Mouse (Mus musculus): ENCODE measurements at regions not wholly inside any gene's neighbourhood (a gene's known extent, or its start where the extent isn't known, plus 50 kb on each side); places are given as distances from the start of the nearest gene placed in this dataset.
A peak's percentile ranks its signal among the peaks of the same experiment; 100 is the strongest.
"Not testable (repeated sequence)": the region's sequence is repeated elsewhere in the genome, so short reads cannot be mapped to it uniquely, and the experiment has no call there.

DNA sequence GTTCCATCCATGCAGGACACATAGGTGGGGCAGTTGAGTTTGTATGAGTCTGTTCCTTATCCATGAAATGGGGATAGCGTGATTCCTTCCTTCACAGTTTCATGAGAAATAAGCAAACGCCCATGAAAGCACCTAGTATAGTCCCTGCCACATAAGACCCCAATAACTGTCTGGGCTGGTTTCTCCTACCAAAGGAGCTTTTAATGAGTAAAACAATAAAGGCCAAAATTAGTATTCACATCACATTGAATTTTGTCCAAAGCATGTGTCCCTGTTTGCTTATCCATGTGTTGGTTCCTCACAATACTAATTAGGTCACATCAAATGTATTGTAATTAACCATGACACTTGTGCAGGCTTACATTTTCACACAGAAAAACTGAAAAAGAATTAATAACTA, 221.3 kb downstream of the Prdm13 start:
- DNase-seq (ENCODE audit: low read depth): no peak

DNA sequence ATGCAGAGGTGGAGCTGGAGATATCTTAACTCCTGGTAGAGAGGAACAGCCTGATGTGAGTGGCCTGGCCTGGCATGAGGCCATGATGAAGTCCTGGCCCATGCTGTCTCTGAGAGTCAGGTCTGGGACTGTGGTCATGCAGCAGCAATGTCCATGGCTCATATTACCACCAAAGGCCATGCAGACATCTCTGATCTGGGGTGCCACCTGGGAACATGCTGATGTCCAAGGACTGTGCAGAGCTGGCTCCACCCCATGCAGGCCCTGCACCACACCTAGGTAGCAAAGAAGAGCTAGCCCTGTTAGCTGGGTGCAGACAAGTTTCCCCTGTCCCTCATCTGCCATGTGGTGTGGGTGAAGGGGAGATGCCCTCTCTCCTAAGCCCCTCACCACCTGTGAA, 244.5 kb downstream of the Prdm13 start:
- no peak for DNase-seq (ENCODE audit: low read depth)

DNA sequence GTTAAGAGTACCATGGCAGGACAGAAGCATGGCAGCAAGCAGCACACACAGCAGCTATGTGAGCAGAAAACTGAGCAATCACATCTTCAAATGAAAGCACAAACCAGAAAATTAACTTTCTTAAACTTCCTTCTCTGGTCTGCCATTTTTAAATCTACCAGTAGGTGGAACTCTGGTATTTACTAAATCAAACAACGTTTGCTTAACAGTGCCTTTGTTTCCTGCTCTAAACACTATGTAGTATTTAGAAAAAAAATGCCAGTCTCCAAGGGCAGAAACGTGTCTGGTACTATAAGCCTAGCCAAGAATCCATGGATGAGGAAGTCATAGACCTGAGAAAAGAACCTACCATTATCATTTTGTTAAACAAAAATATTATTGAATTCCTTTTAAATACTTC, 249.1 kb downstream of the Prdm13 start:
- peak; percentile 28 for DNase-seq (ENCODE audit: low read depth)

DNA sequence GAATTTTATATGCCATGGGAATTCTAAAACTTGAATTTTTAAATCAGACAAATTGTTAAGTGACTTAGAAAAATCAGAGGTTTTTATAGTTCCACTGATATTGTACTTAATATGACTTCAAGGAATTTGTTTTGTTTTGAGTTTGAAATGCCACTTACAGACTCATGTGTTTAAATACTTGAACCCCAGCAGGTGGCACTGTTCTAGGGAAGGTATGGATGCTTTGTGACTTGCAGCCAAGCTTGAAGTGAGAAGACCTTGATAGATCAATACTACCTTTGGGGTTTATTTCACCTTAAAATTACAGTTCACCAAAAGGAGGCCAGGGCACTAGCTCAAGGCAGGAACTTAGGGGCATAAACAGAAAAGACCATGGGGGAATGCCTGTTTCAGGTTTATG, 277.9 kb downstream of the Prdm13 start:
- peak; percentile 54 for DNase-seq (ENCODE audit: low read depth)

DNA sequence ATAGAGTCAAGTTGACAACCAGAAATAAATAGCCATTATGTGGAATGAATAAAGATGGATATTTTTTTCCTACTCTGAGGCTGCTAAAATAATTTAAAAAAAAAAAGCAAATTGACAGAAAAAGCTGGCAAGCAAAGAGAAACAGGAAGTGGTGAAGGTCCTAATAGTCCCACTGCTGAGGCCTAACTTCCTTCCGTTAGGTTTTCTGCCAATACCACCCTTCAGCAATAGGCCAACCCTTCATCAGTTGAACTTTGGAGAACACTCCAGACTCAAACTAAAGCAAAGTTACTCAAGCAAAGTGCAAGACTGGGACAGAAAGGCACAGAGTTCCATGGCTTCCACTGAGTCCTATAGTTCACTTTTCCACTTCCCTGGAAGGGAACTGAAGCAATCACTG, 316.4 kb downstream of the Prdm13 start:
- no peak for DNase-seq (ENCODE audit: low read depth)

DNA sequence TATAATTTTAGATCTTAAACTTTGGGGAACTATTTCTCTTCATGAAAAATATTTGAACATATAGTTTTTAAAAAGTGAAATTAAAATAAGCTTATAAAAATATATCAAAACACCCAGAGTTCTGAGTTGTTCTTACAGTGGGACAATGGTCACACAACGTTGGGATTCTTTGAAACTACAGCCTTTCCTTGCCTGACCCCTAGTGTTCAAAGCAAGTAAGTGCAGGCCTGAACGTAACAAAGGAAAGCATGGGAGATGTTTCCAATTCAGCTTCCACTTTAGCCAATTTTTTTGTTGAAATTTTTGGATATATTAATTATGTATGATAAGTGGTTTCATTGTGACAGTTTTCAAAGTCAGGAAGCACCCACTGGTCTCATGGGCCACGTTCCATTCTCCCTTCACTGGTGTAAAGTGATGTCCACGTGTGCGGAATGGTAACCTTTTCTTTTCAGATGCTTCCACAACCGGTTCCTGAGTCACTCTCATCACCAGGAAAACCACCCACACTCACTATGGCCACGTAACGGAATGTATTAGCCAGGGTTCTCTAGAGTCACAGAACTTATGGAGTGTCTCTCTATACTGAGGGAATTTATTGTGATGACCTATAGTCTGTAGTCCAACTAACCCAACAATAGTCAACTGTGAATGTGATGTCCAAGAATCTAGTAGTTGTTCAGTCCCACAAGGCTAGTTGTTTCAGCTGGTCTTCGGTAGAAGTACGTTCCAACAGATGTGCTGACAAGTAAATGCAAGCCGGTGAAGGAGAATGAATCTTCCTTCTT, 317.3 kb downstream of the Prdm13 start:
- peak; percentile 38 for DNase-seq (ENCODE audit: low read depth)

DNA sequence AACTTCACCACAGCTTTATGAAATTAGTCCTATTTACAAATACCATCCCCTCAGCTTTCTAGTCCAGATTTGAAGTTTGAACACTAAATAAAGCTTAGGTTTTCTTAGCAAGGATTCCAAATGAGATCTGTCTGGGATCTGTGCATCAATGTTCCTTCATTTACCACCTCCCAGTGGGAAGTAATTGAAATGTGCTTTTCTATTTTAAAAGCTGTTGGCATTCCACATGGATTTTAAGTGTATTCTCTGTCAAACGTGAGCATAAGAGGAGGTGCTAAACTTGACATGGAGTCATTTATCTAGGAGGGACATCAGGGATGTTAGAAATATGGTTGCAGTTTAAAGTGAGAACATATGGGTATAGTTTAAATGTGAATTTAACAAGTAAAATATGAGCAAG, 364.0 kb downstream of the Prdm13 start:
- no peak for DNase-seq (ENCODE audit: low read depth)

DNA sequence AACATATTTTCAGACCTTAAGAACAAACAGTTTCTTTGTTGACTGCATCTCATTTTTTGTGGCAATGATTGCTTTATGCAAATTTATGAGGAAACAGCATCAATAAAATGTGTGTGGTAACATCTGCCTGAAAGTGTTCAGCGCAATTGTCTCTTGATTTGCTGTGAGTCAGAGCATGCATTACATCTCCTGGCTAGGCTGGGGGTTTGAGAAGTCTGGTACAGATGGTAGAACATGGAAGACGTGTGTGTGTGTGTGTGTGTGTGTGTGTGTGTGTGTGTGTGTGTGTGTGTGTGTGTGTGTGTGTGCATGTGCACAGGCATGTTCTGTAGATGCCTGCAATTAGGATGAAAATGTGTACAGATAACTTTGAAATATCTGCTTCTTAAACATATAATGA, 376.5 kb downstream of the Prdm13 start:
- DNase-seq (ENCODE audit: low read depth): not testable (repeated sequence)

DNA sequence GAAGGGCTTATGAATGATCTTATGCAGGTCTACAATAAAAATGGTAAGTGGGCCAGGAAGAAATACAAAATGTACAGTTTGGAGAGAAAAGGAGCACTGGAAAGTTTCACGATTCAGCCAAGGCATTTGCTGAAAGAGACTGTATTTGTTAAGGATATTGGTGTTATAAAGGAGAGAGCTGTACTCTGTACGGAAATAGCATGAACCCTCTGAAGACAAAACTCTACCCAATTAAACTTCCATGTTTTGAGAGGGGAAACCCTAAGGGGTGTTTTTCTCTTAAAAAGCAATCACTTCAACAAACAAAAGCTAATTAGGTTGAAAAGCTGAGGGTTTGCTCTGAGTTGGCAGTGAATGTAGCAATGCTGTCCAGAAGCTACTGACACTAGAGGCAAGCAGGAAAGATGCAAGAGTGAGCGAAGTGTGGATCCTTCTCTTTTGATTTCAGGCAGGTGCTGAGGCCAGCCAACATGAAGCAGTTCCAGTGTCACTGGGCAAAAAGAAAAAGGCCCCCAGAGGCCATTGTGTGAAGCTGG, 378.2 kb downstream of the Prdm13 start:
- DNase-seq (ENCODE audit: low read depth): no peak

DNA sequence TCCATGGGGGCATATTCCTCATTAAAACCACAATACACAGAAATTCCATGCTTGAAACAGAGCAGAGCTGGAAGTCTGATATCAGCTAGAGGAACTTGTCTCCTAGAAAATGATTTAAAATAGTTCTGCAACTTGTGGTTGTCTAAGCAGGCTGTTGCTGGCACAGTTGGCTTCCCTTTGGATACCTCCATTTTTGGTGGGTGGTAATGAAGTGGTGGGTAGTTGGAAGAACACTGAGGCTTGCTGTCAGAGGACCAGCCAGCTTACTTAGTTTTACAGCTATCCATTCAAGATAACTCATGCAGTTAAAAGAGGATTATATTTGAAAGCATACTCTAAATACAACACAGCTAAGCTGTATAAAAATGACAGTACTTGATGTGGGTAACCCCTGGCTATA, 385.6 kb downstream of the Prdm13 start:
- no peak for DNase-seq (ENCODE audit: low read depth)

DNA sequence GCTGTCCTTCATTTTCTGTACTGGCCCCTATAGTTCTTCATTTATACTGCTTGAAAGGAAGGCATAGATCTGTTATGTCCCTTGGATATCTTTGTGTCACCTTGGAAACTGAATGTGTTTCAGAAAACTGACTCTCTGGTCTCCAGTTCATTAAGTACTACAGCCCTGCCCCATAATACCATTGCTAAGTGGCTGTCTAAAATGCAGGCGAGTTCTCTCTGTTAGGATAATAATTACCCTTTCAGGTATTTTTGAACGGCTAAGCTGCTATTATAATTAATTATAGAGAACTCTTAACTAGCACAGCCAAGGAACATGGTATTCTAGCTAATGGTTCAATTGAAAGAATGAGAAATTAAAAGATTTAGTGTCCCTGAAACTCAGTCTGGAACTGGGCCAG, 418.5 kb downstream of the Prdm13 start:
- DNase-seq (ENCODE audit: low read depth): no peak

DNA sequence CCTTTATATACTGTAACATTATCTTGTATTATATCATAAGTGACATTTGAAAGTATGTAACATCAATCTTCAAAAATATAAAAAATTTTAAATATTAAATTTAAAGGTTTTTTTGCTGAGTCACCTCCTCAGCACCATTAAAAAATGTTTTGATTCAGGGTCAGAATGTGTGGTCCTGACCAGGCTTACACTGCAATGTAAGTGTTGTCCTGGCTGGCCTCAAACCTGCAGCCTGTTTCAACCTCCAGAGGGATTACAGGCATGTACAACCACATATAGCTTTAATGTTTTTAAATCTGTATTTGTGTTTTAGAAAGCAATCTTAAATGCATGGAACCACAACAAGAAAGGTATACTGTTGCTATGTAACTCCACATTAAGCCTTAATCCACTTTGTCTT, 418.9 kb downstream of the Prdm13 start:
- DNase-seq (ENCODE audit: low read depth): no peak

DNA sequence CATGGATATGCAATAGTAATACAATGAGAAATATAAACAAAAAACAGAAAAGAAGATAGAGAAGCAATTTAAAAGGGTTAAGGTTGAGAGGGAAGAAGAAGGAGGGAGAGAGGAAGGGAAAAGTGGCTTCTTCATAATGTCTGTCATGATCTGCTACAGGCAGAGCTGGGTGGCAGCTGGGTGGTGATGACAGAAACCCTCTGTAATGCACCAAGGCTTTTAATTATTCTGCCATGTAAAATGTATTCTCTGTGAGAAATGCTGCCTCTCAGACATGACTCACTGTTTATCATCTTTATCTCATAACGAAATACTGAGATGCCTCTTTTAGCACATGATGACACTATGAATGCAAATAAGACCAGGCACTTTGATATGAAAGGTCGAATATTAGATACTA, 435.4 kb downstream of the Prdm13 start:
- DNase-seq (ENCODE audit: low read depth): no peak

DNA sequence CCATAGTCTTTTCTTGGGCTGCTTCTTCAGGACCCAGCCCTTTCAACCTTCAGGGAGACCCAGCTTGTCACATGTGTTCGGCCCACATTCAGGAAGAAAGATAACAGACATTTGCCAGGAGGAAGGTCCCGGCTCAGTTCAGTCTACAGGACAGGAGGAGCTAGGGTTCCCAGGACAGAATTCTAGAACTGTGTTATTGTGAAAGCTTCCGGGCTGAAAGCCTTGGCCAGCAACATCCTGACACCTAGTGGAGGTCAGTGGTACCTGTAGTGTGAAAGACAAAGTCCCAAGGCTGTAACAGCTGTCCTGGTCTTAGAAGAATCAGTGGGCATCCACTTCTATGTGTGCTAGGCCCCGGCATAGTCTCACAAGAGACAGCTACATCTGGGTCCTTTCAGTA, 463.1 kb downstream of the Prdm13 start:
- peak; percentile 37 for DNase-seq (ENCODE audit: low read depth)

DNA sequence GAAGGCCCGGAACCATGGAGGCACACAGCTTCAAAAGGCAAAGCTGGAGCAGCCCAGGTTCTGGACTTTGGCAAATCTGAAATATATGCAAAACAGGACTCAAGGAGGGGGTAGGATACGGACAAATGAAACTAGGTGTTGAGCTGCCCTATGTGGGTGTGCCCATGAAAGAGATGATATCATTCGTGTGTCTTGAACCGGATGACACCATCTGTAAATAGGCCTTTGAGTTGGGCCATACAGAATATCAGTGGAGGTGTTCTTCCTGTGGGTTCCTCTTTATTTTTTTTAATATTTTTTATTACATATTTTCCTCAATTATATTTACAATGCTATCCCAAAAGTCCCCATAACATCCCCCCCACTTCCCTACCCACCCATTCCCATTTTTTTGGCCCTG, 478.1 kb downstream of the Prdm13 start:
- no peak for DNase-seq (ENCODE audit: low read depth)

DNA sequence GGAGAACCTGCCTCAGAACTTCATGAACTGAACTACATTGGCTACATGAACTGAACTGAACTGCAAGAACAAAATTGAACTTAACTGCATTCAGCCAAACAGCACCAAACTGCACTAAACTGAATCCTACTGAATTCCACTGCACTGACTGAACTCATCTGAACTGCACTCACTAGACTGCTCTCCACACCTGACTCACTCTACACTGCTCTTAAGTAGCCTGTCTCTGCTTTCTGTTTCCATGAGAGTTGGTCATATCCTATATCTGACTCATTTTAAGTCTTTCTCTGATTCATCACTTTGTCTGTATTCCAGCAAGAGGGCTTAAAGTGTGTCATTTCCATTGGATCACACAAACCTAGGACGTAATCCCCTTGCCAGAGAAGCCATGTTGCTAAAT, 490.1 kb downstream of the Prdm13 start:
- DNase-seq (ENCODE audit: low read depth): no peak

DNA sequence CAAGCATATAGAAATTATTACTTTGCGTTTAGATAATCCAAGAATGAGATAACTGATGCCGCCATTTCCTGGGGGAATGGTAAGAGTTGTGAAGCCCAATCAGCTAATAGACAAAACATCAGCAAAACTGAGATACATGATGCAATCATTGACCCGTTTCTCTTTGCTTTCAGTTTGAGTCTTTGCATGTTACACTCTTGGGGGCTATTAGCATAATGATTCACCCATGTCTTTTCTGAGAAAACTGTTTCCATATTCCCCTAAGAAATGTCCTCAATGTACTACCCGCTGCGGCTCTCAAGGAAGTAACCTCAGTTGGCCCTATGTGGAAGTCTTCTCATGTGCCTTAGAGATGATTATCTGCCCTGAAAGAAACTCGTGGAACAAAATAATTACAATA, 512.0 kb downstream of the Prdm13 start:
- DNase-seq (ENCODE audit: low read depth): no peak

DNA sequence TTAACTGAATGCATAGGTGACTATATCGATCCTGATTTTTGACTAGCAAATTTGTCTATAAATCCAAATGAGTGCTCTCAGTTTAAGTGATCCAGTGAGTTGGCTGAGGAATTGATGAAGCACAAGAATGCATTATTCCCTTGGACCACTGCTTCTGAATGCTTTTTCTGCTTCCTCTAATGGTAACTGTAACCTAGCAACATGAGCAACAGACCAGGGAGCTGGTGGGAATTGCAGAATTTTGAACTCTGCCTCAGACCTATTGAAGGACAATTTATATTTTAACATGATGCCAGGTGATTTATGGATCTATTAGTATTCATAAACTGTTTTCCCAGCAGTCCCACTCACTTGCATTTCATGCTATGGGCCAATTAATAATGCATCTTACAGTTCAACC, 512.7 kb downstream of the Prdm13 start:
- no peak for DNase-seq (ENCODE audit: low read depth)

DNA sequence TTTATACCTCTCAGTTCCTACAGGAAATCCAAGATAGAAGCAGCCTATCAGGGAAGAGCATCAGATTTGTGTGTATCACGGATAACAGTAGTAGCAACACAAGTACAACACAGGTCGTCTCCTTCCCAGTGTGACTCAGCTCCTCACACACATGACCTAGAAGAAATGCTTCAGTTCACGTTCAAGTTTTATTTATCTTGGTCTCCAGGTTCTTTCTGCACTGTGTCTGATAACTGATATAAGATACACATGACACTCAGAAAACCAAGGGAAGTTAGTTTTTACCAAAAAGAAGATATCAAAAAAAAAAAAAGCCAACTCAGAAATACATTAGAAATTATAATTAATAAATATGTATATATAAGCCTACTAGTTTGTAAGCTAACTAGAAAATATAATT, 515.0 kb downstream of the Prdm13 start:
- DNase-seq (ENCODE audit: low read depth): no peak

DNA sequence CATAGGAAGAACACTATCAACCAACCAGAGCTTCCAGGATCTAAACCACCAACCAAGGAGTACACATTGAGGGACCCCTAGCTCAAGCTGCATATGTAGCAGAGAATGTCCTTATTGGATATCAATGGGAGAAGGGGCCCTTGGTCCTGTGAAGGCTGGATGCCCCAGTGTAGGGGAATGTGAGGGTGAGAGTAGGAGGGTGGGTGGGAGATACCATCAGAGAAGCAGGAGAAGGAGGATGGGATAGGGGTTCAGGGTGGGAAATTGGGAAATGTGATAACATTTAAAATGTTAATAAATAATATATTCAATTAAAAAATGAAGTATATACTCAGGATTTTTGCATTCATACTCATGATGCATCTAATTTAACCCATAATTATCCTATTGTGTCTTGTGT, 523.6 kb downstream of the Prdm13 start:
- no peak for DNase-seq (ENCODE audit: low read depth)

DNA sequence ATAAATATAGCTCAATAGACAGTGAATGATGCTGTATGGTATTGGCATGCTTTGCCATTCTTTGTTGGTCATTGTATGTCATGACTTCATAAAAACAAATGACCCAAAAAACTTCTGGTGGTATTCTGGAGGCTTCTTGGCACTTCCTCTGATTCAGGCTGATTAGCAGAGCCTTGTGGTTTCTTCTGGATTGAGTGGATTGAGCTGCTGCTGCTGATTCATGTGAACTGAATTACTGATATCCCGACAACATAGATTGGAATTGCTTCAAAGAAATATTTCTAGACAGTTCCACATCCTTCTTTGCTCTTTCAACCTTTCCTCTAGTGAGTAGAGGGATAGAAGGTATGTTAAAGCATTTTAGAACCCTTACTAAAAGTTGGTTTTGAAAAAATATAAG, 559.9 kb downstream of the Prdm13 start:
- DNase-seq (ENCODE audit: low read depth): no peak

DNA sequence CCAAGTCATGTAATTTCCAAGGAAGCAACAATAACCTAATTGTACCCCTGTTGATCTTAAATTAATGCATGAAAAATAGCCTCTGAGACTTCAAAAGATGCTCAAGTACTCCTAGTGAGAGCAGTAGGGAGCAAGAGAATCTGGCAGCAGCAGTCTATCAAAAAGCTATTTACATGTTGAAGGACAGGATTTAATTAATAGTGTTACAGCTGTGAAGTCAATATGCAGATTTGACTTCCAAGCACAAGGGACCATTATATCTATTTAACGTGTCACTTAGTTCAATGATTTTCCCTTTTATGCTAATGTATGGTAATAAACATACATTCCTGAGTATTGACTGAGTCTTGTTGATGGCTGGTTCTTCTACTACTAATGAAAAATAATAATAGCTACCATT, 590.0 kb downstream of the Prdm13 start:
- DNase-seq (ENCODE audit: low read depth): no peak

DNA sequence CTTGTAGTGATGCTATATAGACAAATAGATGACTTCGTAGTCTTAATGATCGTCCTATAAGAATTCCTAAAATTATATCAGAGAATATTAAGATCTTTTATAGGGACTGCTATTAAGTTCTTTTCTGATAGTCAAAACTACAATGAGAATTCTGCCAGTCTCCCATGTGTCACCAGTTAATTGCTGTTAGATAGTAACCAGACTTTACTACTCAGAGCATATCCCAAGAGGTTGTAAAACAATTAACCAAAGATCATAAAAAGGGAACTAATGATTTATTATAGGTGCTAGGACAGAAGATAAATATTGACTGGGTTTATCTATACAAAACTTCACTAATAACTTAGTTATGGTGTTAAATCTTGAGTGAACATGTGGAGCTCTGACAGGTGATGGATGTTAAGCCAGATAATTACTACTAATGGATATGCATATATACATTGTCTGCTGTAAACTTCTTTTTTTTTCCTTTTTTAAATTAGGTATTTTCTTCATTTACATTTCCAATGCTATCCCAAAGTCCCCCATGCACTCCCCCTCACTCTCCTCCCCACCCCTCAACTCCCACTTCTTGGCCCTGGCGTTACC, 615.5 kb downstream of the Prdm13 start:
- no peak for DNase-seq (ENCODE audit: low read depth)

Measured in 416B (cell line).